Mouse (Mus musculus): ENCODE data around the gene Ncor2.

Gene Ncor2

DNA sequence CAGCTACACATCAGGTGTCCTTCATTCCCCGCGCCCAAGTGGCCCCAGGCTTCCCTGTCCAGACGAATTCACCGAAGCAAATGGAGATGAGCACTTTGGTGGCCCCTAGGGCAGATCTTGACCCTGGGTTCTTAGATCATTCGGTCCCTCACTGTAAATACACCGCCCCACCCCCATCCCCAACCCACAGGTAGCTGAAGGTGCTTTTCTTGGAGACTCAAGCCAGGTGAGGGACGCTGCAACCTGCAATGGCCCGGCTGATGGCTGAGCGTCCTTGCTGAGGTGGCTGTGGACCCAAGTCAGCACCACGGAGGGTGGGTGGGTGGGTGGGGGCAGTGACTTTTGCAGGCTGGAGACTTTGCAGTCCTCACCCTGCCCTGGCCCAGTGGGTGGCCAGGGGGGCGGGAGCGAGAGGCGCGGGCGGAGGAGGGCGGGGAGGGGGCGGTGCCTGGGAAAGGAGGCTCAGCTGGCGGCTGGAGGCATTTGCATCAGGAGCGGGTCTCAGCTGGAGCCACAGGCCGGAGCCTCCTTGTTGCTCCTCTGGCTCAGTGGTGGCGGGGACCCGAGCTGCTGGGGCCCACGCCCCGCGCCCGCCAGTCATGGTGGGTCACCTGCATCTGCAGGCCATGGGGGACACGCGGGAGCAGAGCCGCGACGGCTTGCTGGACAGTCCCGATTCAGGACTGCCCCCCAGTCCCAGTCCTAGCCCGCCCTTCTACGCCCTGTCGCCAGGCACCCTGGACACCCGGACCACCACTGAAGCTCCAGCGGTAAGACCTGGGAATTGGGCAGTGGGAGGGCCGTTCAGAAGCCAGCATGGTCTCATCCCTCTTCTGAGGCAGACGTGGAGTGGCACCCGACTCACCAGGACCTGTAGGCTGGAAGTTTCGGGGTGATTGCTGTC lies 175.8 kb downstream of the Ncor2 start, which contains the start of gene Rflna:
TSS of gene Rflna (plus strand) at position 253 of the 904 bp plus-strand sequence.
- ChIA-PET CTCF (interaction anchor here (0.6 to 2.2 kb wide), 17 partner anchors 9 to 368 kb away, joined by 3 to 12 read pairs (median 4); no protein-coding TSS in a partner anchor), POLR2A (interaction anchor here (0.6 to 3.5 kb wide), 13 partner anchors 10 to 520 kb away, joined by 3 to 19 read pairs (median 4); partner anchors contain the start of gene Snrnp35 (in 1 of the 4))

DNA sequence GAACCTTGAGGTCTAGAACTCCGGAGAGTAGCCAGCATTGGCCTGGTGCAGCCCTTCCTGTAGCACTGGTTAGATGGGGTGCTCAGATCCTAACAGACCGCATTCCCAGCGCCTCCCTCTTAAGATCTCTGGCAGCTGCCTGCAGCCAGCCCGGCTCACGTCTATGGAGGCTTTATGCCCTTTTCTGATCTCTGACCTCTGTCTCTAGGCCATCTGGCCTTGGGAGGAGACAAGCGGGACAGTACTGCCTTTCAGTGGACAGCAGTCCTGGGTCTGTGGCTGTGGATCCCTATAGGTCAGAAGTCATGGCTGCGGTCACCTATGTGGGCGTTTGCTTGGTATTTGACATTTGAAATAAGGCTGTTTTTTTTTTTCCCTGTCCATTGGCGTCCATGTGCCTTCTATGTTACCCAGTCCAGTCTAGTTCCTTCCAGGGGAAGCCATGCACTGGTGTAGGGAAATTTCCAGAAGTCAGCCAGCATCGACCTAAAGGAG lies 178.2 kb downstream of the Ncor2 start:
- ChIA-PET CTCF (interaction anchor here in 3 of 4 experiments (0.5 to 1.3 kb wide), 4 partner anchors 13 to 118 kb away, joined by 3 to 5 read pairs (median 3); no protein-coding TSS in a partner anchor), POLR2A (interaction anchor here in 1 of 4 experiments (0.9 kb wide), 1 partner anchor 13 kb away, joined by 3 read pairs; no protein-coding TSS in a partner anchor)

DNA sequence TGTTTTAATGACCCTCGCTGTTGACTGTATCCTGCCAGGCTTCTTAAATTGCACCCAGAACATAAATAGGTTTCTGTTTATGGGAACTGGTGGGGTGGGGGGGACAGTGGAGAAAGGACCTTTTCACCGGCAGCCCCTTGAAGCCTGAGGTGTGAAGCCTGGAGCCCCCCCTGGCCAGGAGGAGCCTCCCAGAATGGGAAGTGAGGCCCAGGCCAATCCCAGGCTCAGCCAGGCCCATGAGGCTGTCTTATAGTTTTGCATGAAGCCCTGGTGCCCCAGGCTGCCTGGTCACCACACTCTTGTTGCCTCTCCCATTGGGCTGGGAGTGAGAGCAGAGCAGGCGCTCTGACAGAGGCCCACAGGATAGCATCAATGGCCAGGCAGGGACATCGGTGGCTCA lies 181.1 kb downstream of the Ncor2 start:
- POLR2A ChIA-PET, result interaction anchor here in 1 of 4 experiments (0.6 kb wide), 1 partner anchor 47 kb away, joined by 3 read pairs; no protein-coding TSS in a partner anchor
- CTCF ChIA-PET, result no interaction called here

DNA sequence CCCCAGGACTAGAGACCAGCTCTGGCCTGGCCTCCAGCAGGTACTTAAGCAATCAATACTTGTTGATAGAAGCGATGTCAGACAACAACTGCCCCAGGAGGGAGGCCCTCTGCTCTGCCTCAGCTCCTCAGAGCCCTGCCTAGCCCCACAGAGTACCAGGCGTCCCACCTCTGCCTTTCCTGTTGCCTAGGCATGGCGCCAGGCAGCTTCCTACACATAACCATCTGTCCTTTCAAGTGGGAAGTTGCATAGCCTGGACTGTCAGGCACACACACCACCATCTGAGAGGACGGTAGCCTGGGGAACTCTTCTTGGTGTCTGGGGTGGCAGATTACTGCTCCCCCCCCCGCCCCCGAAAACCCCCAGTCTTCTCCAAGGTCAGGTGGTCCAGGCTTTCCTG lies 182.2 kb downstream of the Ncor2 start:
- POLR2A ChIA-PET, result interaction anchor here in 2 of 4 experiments (0.5 to 0.7 kb wide), 2 partner anchors 13 to 97 kb away, joined by 3 to 10 read pairs; no protein-coding TSS in a partner anchor
- CTCF ChIA-PET, result interaction anchor here in 2 of 4 experiments (0.6 kb wide), 2 partner anchors 97 to 180 kb away, joined by 3 to 14 read pairs; no protein-coding TSS in a partner anchor

DNA sequence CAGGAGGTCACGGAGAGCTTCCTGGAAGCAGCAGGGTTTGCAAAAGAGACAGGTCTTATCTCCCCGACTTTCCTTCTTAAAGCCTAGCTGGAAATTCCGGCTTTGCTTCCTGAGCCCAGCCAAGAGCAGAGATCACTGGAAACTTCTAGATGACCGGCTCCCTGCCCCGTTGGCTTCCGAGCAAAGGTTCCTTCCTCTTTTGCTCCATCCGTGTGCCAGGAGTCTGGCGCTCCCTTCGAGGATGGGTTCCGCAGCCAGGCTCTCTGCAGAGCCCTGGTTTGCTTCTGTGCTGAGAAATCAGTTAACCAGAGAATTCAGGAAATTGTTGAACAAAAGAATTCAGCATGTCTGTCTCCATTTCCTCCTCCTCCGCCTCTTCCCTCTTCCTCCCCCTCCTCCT lies 186.1 kb downstream of the Ncor2 start:
- POLR2A ChIA-PET, result no interaction called here
- CTCF ChIA-PET, result interaction anchor here in 1 of 4 experiments (1.0 kb wide), 1 partner anchor 21 kb away, joined by 6 read pairs; no protein-coding TSS in a partner anchor

DNA sequence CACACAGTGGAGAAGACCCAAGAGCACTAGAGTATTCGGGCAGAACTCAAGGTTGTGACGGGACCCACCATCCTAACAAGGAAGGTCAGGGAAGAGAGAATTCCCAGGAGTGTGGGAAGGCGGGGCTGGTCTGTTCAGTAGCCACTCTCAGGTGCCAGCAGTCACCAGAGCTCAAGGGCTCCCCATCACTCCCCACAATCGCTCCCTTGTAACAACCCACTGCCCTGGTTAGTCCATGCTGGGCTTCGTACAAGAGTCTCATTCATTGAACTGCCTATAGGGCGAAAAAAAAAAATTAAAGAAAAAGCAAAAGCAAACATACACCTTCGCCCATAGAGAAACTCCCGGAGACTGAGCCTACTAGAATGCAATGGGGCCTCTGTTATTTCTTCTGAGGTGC lies 186.7 kb downstream of the Ncor2 start:
- ChIA-PET POLR2A (no interaction called here), CTCF (interaction anchor here in 1 of 4 experiments (1.0 kb wide), 1 partner anchor 22 kb away, joined by 6 read pairs; no protein-coding TSS in a partner anchor)

DNA sequence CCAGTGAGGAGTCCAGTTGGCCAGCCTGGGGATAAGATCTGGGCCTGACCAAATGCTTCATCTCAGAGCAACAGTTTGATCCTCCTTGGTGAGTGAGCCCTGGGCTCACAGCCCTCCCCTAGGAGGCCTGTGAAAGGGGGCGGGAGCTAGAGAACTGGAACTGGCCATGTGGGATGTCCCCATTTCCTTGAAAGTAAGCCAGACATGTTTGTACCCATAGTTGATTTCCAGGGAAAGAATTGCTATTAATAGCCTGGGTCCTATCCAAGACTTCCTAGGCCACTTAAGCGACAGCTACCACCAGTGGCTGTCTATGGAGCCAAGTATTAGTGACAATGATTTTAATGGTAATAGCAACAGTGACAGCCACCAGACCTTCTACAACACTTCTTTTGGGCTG lies 189.3 kb downstream of the Ncor2 start:
- POLR2A ChIA-PET, result interaction anchor here in 1 of 4 experiments (0.6 to 0.8 kb wide), 2 partner anchors 10 to 260 kb away, joined by 3 read pairs; no protein-coding TSS in a partner anchor
- CTCF ChIA-PET, result interaction anchor here in 1 of 4 experiments (1.0 kb wide), 1 partner anchor 25 kb away, joined by 3 read pairs; no protein-coding TSS in a partner anchor

DNA sequence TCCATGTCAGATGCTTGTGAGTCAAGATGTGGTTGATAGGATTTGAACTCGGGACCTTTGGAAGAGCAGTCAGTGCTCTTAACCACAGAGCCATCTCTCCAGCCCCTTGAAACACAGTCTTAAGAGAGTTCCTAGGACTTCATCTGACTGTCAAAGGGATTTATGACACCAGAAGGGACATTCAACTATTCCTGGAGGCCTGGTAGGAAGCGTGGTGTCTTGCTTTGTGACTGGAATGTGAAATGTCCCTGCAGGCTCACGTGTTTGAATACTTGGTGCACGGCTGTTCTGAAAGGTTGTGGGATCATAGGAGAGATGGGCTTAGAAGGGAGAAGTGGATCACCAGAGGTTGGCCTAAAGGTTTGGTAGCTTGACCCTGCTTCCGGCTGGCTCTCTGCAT lies 192.4 kb downstream of the Ncor2 start:
- CTCF ChIA-PET, result interaction anchor here in 3 of 4 experiments (0.5 to 1.9 kb wide), 7 partner anchors 11 to 284 kb away, joined by 3 to 11 read pairs (median 4); no protein-coding TSS in a partner anchor
- POLR2A ChIA-PET, result interaction anchor here in 1 of 4 experiments (0.6 kb wide), 1 partner anchor 47 kb away, joined by 3 read pairs; no protein-coding TSS in a partner anchor

DNA sequence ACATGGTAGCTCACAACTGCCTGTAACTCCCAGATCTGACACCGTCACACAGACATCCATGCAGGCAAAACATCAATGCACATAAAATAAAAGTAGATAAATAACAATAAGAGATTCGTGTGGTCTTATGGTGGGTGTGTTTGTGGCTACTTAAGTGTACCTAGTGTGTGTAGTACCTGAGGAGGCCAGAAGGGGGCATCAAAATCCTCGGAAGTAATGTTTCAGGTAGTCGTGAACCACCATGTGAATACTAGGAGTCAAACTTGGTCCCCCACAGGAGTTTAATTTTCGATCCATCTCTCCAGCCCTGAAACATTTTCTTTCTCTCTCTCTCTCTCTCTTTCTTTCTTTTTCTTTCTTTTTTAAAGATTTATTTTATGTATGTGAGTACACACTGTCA lies 192.8 kb downstream of the Ncor2 start:
- POLR2A ChIA-PET, result interaction anchor here in 1 of 4 experiments (0.5 kb wide), 1 partner anchor 939 kb away, joined by 3 read pairs; no protein-coding TSS in a partner anchor

DNA sequence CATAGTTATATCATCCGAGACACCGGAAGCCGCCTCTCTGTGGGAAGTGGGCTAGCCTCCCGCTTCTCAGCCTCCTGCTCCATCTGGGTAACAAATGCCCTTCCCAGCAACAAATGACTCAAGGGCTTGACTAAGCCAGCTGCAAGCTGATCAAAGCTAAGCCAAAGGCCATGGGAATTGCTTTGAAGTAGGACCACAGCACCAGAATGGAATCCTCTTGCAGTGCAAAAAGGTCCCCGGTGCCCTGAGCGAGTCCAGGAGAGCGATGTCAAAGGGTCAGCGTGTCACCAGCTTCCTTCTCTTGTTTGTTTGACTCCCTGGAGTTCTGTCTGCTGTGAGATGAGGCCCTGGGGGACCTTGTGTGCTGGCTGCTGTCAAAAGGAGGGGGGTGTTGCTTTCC lies 209.2 kb downstream of the Ncor2 start:
- POLR2A ChIA-PET, result no interaction called here
- CTCF ChIA-PET, result interaction anchor here in 2 of 4 experiments (0.5 to 1.1 kb wide), 3 partner anchors 33 to 44 kb away, joined by 3 to 8 read pairs (median 4); partner anchors contain the start of gene Rflna (in 1 of the 2)

More for the DNA sequence above, 192.8 kb downstream of the Ncor2 start:
- CTCF ChIA-PET, result interaction anchor here in 2 of 4 experiments (0.8 to 1.9 kb wide), 7 partner anchors 14 to 284 kb away, joined by 3 to 5 read pairs (median 3); no protein-coding TSS in a partner anchor
